Mouse (Mus musculus): ENCODE results near the gene Tmprss6.

The Tmprss6 gene

GRCm38 (mm10) chr15:78447746-78448535 is 20.5 kb downstream of the Tmprss6 start:
- peak; percentile 97 for DNase-seq (ENCODE audit: low read depth)

GRCm38 (mm10) chr15:78447121-78447520 is 21.3 kb downstream of the Tmprss6 start:
- DNase-seq (ENCODE audit: low read depth) = no peak

GRCm38 (mm10) chr15:78443857-78444256 is 24.6 kb downstream of the Tmprss6 start:
- no peak for DNase-seq (ENCODE audit: low read depth)

- no peak for DNase-seq (ENCODE audit: low read depth)
Observed at GRCm38 (mm10) chr15:78442231-78442630, 26.2 kb downstream of the Tmprss6 start.

GRCm38 (mm10) chr15:78438973-78439372 is 29.5 kb downstream of the Tmprss6 start:
- no peak for DNase-seq (ENCODE audit: low read depth)

- DNase-seq (ENCODE audit: low read depth) = no peak
Observed at GRCm38 (mm10) chr15:78438505-78438904, 29.9 kb downstream of the Tmprss6 start.

- no peak for DNase-seq (ENCODE audit: low read depth)
Observed at GRCm38 (mm10) chr15:78438018-78438394, 30.4 kb downstream of the Tmprss6 start.

- DNase-seq (ENCODE audit: low read depth) = no peak
Observed at GRCm38 (mm10) chr15:78437237-78438017, 31.0 kb downstream of the Tmprss6 start.

- DNase-seq (ENCODE audit: low read depth) = no peak
Observed at GRCm38 (mm10) chr15:78436380-78437192, 31.8 kb downstream of the Tmprss6 start.

GRCm38 (mm10) chr15:78435681-78436080 is 32.8 kb downstream of the Tmprss6 start:
- no peak for DNase-seq (ENCODE audit: low read depth)

- no peak for DNase-seq (ENCODE audit: low read depth)
Observed at GRCm38 (mm10) chr15:78434896-78435520, 33.4 kb downstream of the Tmprss6 start.

GRCm38 (mm10) chr15:78431541-78432121 is 36.8 kb downstream of the Tmprss6 start:
- DNase-seq (ENCODE audit: low read depth) = no peak

GRCm38 (mm10) chr15:78430874-78431273 is 37.6 kb downstream of the Tmprss6 start:
- no peak for DNase-seq (ENCODE audit: low read depth)

GRCm38 (mm10) chr15:78429871-78430622 is 38.4 kb downstream of the Tmprss6 start:
- DNase-seq (ENCODE audit: low read depth) = no peak

GRCm38 (mm10) chr15:78429139-78429459 is 39.3 kb downstream of the Tmprss6 start:
- no peak for DNase-seq (ENCODE audit: low read depth)

GRCm38 (mm10) chr15:78428391-78429138 is 39.9 kb downstream of the Tmprss6 start, which contains the start of gene Kctd17:
TSS of gene Kctd17 (plus strand) at chr15:78428564.
- peak; percentile 67 for DNase-seq (ENCODE audit: low read depth)

- no peak for DNase-seq (ENCODE audit: low read depth)
Observed at GRCm38 (mm10) chr15:78425230-78425629, 43.2 kb downstream of the Tmprss6 start.

- no peak for DNase-seq (ENCODE audit: low read depth)
Observed at GRCm38 (mm10) chr15:78424507-78424906, 43.9 kb downstream of the Tmprss6 start.

GRCm38 (mm10) chr15:78422046-78422956 is 46.1 kb downstream of the Tmprss6 start:
- peak; percentile 94 for DNase-seq (ENCODE audit: low read depth)

Measured in induced T-regulatory cell, adult 2 months (primary cell).